Mouse (Mus musculus) myocyte (in vitro differentiated cells): ENCODE measurements around the gene Krt18. TPM values are rescaled to one million over a fixed set of nuclear protein-coding genes. Genes with fewer than 3 reads are reported as not detected.

Experiments
- H3K27me3 ChIP-seq: one replicate; pipeline ENCODE4 v1.6.1; 2011; ENCODE audit not compliant: control insufficient read depth, insufficient read depth, insufficient read length
- H3K36me3 ChIP-seq: one replicate; pipeline ENCODE4 v1.6.1; 2011; ENCODE audit not compliant: control insufficient read depth, insufficient read depth
- H3K4me2 ChIP-seq: one replicate; pipeline ENCODE4 v1.6.1; 2011; ENCODE audit warnings: low read depth, control low read depth
- H3K4me3 ChIP-seq: one replicate; pipeline ENCODE4 v1.5.1; 2011; ENCODE audit warnings: mild to moderate bottlenecking, control low read depth, moderate library complexity
- H3K79me2 ChIP-seq: one replicate; pipeline ENCODE4 v1.6.1; 2011; ENCODE audit not compliant: control insufficient read depth, insufficient read depth
- H3ac ChIP-seq: one replicate; pipeline ENCODE4 v1.6.1; 2011; ENCODE audit not compliant: control insufficient read depth, insufficient read length
- CEBPB ChIP-seq: IDR thresholded peaks from 2 replicates; pipeline ENCODE4 v1.6.1; 2011; ENCODE audit warnings: mild to moderate bottlenecking, moderate library complexity; ENCODE audit not compliant: poor library complexity, insufficient read depth, severe bottlenecking
- E2F4 ChIP-seq: IDR thresholded peaks from one replicate; pipeline ENCODE4 v1.6.1; 2011; ENCODE audit warnings: mild to moderate bottlenecking, control low read depth, moderate library complexity; ENCODE audit not compliant: insufficient read depth
- MAX ChIP-seq: IDR thresholded peaks from one replicate; pipeline ENCODE4 v1.6.1; 2011; ENCODE audit warnings: low read depth, mild to moderate bottlenecking, control low read depth
- MYOD1 ChIP-seq, 3 experiments: IDR thresholded peaks; one replicate each; pipeline ENCODE4 v1.6.1; 2011; ENCODE audit warnings: control low read depth in 2 of 3, low read depth in 2 of 3, mild to moderate bottlenecking in 2 of 3, moderate library complexity in 1 of 3; ENCODE audit not compliant: insufficient read length in 2 of 3, control insufficient read depth in 1 of 3
- MYOG ChIP-seq, 3 experiments: IDR thresholded peaks; one replicate each; pipeline ENCODE4 v1.6.1; 2011; ENCODE audit warnings: control low read depth in 2 of 3, low read depth in 2 of 3, mild to moderate bottlenecking in 2 of 3; ENCODE audit not compliant: insufficient read length in 2 of 3, control insufficient read depth in 1 of 3, insufficient read depth in 1 of 3
- POLR2A ChIP-seq: IDR thresholded peaks from one replicate; pipeline ENCODE4 v1.6.1; 2011; ENCODE audit warnings: low read depth, mild to moderate bottlenecking, control low read depth, moderate library complexity; ENCODE audit not compliant: insufficient read length
- POLR2AphosphoS2 ChIP-seq: IDR thresholded peaks from one replicate; pipeline ENCODE4 v1.6.1; 2011; ENCODE audit warnings: low read depth, control low read depth; ENCODE audit not compliant: insufficient read length
- REST ChIP-seq: IDR thresholded peaks from one replicate; pipeline ENCODE4 v1.6.1; 2011; ENCODE audit warnings: mild to moderate bottlenecking, control low read depth, moderate library complexity; ENCODE audit not compliant: insufficient read depth, insufficient read length
- SRF ChIP-seq: IDR thresholded peaks from one replicate; pipeline ENCODE4 v1.6.1; 2011; ENCODE audit warnings: low read depth; ENCODE audit not compliant: control insufficient read depth, insufficient read length
- TCF12 ChIP-seq: IDR thresholded peaks from one replicate; pipeline ENCODE4 v1.6.1; 2011; ENCODE audit warnings: mild to moderate bottlenecking, control low read depth; ENCODE audit not compliant: poor library complexity, insufficient read depth, severe bottlenecking
- TCF3 ChIP-seq: IDR thresholded peaks from one replicate; pipeline ENCODE4 v1.6.1; 2011; ENCODE audit warnings: low read depth, control low read depth; ENCODE audit not compliant: insufficient read length
- USF1 ChIP-seq: IDR thresholded peaks from one replicate; pipeline ENCODE4 v1.6.1; 2011; ENCODE audit warnings: low read depth, mild to moderate bottlenecking, control low read depth, moderate library complexity
- polyA plus RNA-seq: library from polyadenylated mRNA; unstranded; fragments of >200 nt; fragmentation: generic; extraction: Trizol; gene quantifications from one replicate; pipeline ENCODE4 v1.2.1, GENCODE M21; 2012; ENCODE audit warnings: missing spikeins

The Krt18 gene
- polyA plus RNA-seq, 1 experiment = not detected

DNA sequence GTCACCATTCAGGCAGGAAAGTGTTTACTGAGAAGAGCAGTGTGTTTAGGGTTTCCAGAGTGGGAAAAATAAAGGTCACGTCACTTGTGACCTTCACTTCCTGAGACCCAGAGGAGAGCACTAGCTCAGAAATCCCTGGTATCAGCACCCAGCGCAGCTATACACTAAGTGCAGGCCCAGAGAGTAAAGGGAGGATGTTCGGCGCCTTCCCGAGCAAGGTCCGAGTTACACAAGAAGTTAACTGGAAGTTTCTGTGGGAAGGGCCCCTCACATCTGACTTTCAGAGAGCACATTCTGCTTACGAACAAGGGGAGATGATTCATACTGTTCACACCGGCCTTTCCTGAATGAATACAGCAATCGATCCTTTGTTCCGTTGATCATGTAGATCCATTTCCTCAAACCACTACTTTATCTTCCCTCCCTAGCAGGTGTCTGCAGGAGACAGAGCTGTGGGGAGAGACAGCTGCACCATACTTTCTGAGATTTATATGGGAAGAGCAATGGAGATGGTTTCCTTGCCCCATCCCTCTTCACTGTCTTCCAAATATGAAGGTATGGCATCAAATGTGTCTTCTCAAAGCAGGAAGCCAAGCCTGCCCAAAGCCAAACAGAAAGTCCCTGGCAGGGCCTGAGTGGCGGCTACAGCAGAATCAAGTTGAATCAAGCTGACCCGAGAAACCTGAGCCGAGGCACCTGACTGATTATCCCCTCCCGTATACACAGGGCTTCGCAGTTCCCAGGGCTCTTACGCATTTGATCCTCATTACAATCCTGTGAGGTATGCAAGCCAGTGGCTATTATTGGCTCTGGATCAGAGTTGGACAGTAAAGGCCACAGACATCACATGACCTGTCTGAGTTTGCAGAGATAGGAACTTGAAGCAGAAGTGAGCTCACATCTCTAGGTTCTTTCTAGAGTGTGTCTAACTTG, 6.4 kb downstream of the Krt18 start:
- H3ac ChIP-seq = no peak overlapping the region
- no peak overlapping the region for H3K4me3 ChIP-seq
- no peaks in the 10 kb centered on the region for H3K27me3 ChIP-seq
- H3K36me3 ChIP-seq = no peaks in the 10 kb centered on the region
- H3K4me2 ChIP-seq = peak overlapping the region; percentile 1
- H3K79me2 ChIP-seq = no peaks in the 10 kb centered on the region
- TF ChIP-seq CEBPB (no peak), REST (no peak), E2F4 (no peak), TCF12 (no peak), POLR2A (no peak), USF1 (peak; percentile 68), TCF3 (no peak), MAX (no peak), MYOD1 (IDR thresholded peaks at IDR 0.05; ENCODE audit: control insufficient read depth in 1 of 3, insufficient read length in 2 of 3, low read depth in 2 of 3) (peak in 2 of 3 experiments; percentile 57 to 83), MYOG (IDR thresholded peaks at IDR 0.05; ENCODE audit: control insufficient read depth in 1 of 3, insufficient read depth in 1 of 3, insufficient read length in 2 of 3, low read depth in 2 of 3) (no peak)

DNA sequence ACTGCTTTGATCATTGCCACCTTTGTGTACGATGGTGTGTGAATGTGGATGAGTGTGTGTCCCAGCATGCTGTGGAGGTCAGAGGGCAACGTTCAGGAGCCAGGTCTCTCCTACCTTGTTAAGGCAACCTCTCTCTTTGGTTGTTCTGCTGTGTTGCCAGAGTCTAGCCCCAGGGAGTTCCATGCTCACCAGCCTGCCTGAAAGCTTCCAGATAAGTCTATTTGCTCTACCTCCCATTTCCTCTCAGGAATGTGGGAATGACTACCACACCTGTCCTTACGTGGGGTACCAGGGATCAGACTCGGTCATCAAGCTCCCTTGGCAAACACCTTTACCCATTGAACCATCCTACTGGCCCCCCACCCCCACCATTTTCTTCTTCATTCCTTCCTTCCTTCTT, 12.3 kb downstream of the Krt18 start:
- TF ChIP-seq REST (no peak), E2F4 (no peak)
- no peak overlapping the region for H3K4me3 ChIP-seq
- H3K79me2 ChIP-seq = no peaks in the 10 kb centered on the region
- H3ac ChIP-seq = no peak overlapping the region
- H3K36me3 ChIP-seq = no peaks in the 10 kb centered on the region
- no peaks in the 10 kb centered on the region for H3K27me3 ChIP-seq
- no peak overlapping the region for H3K4me2 ChIP-seq

DNA sequence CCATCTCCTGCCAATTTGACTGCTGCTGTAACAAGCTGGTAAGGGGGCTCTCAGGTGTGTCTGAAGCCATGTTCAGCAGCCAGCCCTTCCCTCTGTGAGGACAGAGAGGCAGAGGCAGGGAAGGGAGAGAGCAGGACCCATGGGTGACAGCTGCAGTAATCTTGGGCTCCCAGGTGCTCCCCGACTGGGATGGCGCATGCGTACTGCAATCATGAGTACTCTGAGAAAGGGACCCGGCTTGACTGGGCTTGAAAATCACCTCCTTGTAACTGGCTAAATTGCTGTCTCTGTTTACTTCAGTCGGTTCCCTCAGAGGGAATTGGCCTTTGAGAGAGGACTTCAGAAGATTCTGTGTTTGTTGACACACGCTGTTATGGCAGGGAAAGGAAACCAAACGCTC, 14.0 kb downstream of the Krt18 start:
- Histone ChIP-seq H3K79me2 (no peaks in the 10 kb centered on the region), H3K4me2 (no peak overlapping the region), H3K4me3 (no peak overlapping the region), H3K27me3 (no peaks in the 10 kb centered on the region), H3ac (no peak overlapping the region), H3K36me3 (no peaks in the 10 kb centered on the region)
- TF ChIP-seq MYOG (IDR thresholded peaks at IDR 0.05; ENCODE audit: control insufficient read depth in 1 of 3, insufficient read depth in 1 of 3, insufficient read length in 2 of 3, low read depth in 2 of 3) (peak in 1 of 3 experiments; percentile 31), POLR2AphosphoS2 (no peak)

DNA sequence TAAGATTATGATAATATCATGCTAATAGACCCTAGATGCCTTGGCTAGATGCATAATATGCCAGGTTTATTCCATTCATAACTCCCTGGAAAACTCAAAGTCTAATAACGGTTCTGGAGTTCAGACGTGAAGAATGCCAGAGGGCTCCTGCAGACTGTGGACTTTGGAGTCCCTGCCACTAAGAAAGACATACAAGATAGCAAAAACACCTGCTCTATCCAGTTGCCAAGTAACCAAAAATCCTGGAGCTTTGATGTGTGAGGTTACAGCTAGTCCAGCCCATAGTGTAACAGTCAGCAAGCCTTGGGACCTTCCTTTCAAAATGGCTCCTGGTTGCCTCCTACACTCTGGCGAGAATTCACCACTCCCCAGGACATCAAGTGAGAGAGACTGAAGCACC, 16.8 kb downstream of the Krt18 start:
- H3K79me2 ChIP-seq = no peaks in the 10 kb centered on the region
- no peaks in the 10 kb centered on the region for H3K36me3 ChIP-seq
- TF ChIP-seq MYOG (IDR thresholded peaks at IDR 0.05; ENCODE audit: control insufficient read depth in 1 of 3, insufficient read depth in 1 of 3, insufficient read length in 2 of 3, low read depth in 2 of 3) = no peak
- TF ChIP-seq MYOD1 (IDR thresholded peaks at IDR 0.05; ENCODE audit: control insufficient read depth in 1 of 3, insufficient read length in 2 of 3, low read depth in 2 of 3) = no peak
- no peak for TF ChIP-seq POLR2A
- no peak for TF ChIP-seq CEBPB
- no peak for TF ChIP-seq SRF
- no peak for TF ChIP-seq TCF12
- no peak for TF ChIP-seq MAX
- TF ChIP-seq REST = no peak
- TF ChIP-seq E2F4 = no peak
- no peak for TF ChIP-seq USF1
- TF ChIP-seq TCF3 = no peak
- TF ChIP-seq POLR2AphosphoS2 = no peak
- H3ac ChIP-seq = no peak overlapping the region
- no peaks in the 10 kb centered on the region for H3K27me3 ChIP-seq
- no peak overlapping the region for H3K4me3 ChIP-seq
- H3K4me2 ChIP-seq = no peak overlapping the region

DNA sequence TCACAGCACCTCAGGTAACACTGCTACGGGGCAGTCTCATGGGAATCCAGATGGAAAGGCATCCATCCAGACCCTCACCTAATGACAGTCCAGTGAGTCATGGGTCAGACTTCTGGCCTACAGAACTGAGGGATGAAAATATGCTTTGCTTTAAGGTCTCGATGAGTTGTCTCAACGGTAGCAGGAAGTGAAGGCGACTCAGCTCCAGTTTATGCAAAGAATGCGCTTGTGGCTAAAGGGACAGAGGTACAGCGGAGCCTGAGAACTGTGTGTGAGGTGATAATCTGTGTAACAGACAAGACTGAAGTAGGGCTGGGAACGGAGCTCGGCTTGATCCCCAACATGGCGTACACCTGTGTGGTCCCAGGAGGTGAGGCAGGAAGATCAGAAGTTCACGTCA, 17.7 kb downstream of the Krt18 start:
- no peak overlapping the region for H3K4me3 ChIP-seq

More for the DNA sequence above, 17.7 kb downstream of the Krt18 start:
- Histone ChIP-seq H3ac (no peak overlapping the region), H3K36me3 (no peaks in the 10 kb centered on the region), H3K27me3 (no peaks in the 10 kb centered on the region), H3K4me2 (peak overlapping the region; percentile 46), H3K79me2 (no peaks in the 10 kb centered on the region)
- TF ChIP-seq MYOG (IDR thresholded peaks at IDR 0.05; ENCODE audit: control insufficient read depth in 1 of 3, insufficient read depth in 1 of 3, insufficient read length in 2 of 3, low read depth in 2 of 3) (no peak), CEBPB (no peak), POLR2AphosphoS2 (no peak), POLR2A (no peak), MYOD1 (IDR thresholded peaks at IDR 0.05; ENCODE audit: control insufficient read depth in 1 of 3, insufficient read length in 2 of 3, low read depth in 2 of 3) (no peak), TCF3 (no peak), E2F4 (no peak)
